Mouse (Mus musculus) lung, embryonic 15.5 days (tissue): Measurements from ENCODE around the gene Osbpl3. TPM values are rescaled to one million over a fixed set of nuclear protein-coding genes. Genes with fewer than 3 reads are reported as not detected.

Experiments used
- ATAC-seq: fragments of 200-750 bp; cut with Nextera tagmentation; 2 replicates; pipeline ENCODE4 v1.8.0; 2017; ENCODE audit warnings: moderate number of reproducible peaks, borderline replicate concordance; ENCODE audit not compliant: low FRiP score, low TSS enrichment; ENCODE audit errors: extremely low read depth
- H3K27ac ChIP-seq: fragments of 300-500 bp; sonication (generic); 2 replicates; pipeline ENCODE4 v1.5.1; 2015; ENCODE audit warnings: moderate library complexity, mild to moderate bottlenecking, inconsistent platforms
- H3K27me3 ChIP-seq: fragments of 300-500 bp; sonication (generic); 2 replicates; pipeline ENCODE4 v1.6.1; 2015; ENCODE audit warnings: inconsistent platforms
- H3K36me3 ChIP-seq: fragments of 300-500 bp; sonication (generic); 2 replicates; pipeline ENCODE4 v1.6.1; 2015; ENCODE audit warnings: inconsistent platforms
- H3K4me1 ChIP-seq: fragments of 300-500 bp; sonication (generic); 2 replicates; pipeline ENCODE4 v1.6.1; 2015; ENCODE audit warnings: inconsistent platforms
- H3K4me2 ChIP-seq: fragments of 300-500 bp; sonication (generic); 2 replicates; pipeline ENCODE4 v1.6.1; 2015; ENCODE audit warnings: inconsistent platforms, mild to moderate bottlenecking, moderate library complexity
- H3K4me3 ChIP-seq: fragments of 300-500 bp; sonication (generic); 2 replicates; pipeline ENCODE4 v1.5.1; 2015; ENCODE audit warnings: mild to moderate bottlenecking, inconsistent platforms
- H3K9ac ChIP-seq: fragments of 300-500 bp; sonication (generic); 2 replicates; pipeline ENCODE4 v1.6.1; 2015; ENCODE audit warnings: inconsistent platforms
- H3K9me3 ChIP-seq: fragments of 300-500 bp; sonication (generic); 2 replicates; pipeline ENCODE4 v1.6.1; 2016; ENCODE audit warnings: inconsistent platforms
- WGBS: fragments of 180-500 bp; shearing (Covaris S2); methylation state at CpG from one replicate; pipeline ENCODE4 v1.1.7; 2015; 5-methylcytosine and 5-hydroxymethylcytosine counted together
- polyA plus RNA-seq: library from polyadenylated mRNA; unstranded; fragments of >200 nt; fragmentation: Nextera tagmentation; extraction: Ambion mirVana; gene quantifications from 2 replicates; pipeline ENCODE4 v1.2.1, GENCODE M21; 2015

Gene Osbpl3
- polyA plus RNA-seq, 1 experiment from 2014 or later, result 5.0 TPM

DNA sequence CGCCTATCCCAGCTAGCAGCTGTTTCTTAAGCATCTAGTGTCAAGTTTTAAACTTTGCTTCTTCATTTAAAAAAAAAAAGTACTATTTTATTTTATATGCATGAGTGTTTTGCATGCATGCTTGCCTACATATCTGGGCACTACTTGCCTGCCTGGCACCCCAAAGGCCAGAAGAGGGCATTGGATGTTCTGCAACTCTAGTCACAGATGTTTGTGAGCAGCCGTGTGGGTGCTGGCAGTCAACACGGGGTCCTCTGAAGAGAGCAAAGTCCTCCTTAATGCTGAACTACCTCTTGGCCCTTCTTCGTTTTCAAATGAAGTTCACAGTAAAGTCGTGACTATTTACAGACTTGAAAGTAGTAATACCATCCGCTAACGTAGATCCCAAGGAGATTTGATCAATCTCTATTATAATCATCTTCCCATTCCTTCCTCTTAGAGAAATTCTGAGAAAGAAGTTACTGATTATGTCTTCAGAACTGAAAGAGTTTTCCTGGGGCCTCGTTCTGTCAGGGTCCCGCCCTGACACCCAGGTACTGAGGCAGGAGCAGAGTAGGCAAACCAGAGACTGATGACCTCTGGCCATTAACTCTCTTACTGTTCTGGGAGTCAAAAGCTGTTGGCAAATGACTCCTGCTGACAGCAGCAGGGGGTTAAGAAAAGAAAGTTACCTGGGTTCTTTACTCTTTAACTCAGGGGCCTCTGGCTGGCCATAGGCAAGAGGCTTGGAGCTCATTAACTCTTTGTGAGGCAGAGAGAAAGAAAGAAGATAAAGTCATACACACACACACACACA, 8.9 kb upstream of the Osbpl3 start:
- WGBS, result 71% methylated on average over 9 of the region's 9 CpGs
- Histone ChIP-seq H3K9me3 (no peaks in the 10 kb centered on the region), H3K4me2 (no peak overlapping the region), H3K27me3 (no peaks in the 10 kb centered on the region), H3K36me3 (no peaks in the 10 kb centered on the region), H3K9ac (no peak overlapping the region), H3K27ac (no peak overlapping the region), H3K4me1 (no peaks in the 10 kb centered on the region), H3K4me3 (no peak overlapping the region)
- ATAC-seq, result no peak

DNA sequence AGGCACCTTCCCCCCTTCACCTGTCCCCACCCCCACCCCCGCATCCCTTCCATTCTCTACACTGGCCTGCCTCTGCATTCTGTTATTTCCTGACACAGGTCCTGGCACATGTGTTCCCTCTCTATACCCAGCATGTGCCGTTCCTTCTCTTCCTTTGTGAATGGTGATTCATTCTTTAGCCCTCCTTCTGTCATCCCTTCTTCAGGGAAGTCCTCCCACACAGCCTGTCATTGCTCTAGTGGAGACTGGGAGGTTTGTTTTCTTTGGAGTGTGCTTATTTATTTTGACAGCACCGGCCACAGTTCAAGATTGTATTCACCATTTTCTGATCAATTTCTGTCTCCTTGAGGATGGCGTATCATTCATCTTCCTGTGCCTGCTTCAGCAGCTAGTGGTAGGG, 6.0 kb upstream of the Osbpl3 start:
- no peak for ATAC-seq
- Histone ChIP-seq H3K27ac (no peak overlapping the region), H3K36me3 (no peaks in the 10 kb centered on the region), H3K4me1 (no peaks in the 10 kb centered on the region), H3K9me3 (no peaks in the 10 kb centered on the region), H3K27me3 (no peaks in the 10 kb centered on the region), H3K9ac (no peak overlapping the region), H3K4me3 (no peak overlapping the region), H3K4me2 (no peak overlapping the region)
- WGBS, result 52% methylated on average over 4 of the region's 4 CpGs

GRCm38 (mm10) chr6:50461585-50461984, 5.6 kb upstream of the Osbpl3 start:
- ATAC-seq, result no peak
- no peak overlapping the region for H3K4me2 ChIP-seq

DNA sequence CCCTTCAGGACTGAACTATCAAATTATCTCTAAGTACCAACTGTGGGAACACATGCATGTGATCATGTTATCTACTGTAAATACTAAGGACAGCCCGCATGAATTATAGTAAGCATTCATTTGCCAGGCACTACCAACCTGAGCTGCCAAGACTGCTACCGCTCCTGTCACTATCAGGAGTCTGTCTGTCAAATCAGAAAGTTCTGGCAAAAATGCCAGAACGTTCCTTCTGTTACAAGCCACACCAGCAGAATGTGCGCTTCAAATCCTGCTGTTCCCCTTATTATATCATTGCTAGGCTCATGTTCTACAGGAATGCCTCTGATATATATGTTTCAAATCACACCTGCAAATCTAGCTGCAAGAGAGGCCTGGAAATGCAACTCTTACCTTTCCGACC, 4.6 kb upstream of the Osbpl3 start:
- H3K9me3 ChIP-seq, result no peaks in the 10 kb centered on the region
- ATAC-seq, result no peak
- H3K36me3 ChIP-seq, result no peaks in the 10 kb centered on the region
- peaks cover 4% of the 10 kb centered on the region for H3K4me1 ChIP-seq
- H3K9ac ChIP-seq, result no peak overlapping the region
- no peak overlapping the region for H3K4me2 ChIP-seq
- 81% methylated on average over 5 of the region's 5 CpGs for WGBS
- no peak overlapping the region for H3K4me3 ChIP-seq
- no peak overlapping the region for H3K27ac ChIP-seq
- H3K27me3 ChIP-seq, result no peaks in the 10 kb centered on the region

More at GRCm38 (mm10) chr6:50461585-50461984, 5.6 kb upstream of the Osbpl3 start:
- WGBS, result 70% methylated on average over 3 of the region's 3 CpGs
- no peak overlapping the region for H3K9ac ChIP-seq
- H3K9me3 ChIP-seq, result no peaks in the 10 kb centered on the region
- H3K4me3 ChIP-seq, result no peak overlapping the region
- no peaks in the 10 kb centered on the region for H3K27me3 ChIP-seq
- no peaks in the 10 kb centered on the region for H3K36me3 ChIP-seq
- H3K27ac ChIP-seq, result no peak overlapping the region
- H3K4me1 ChIP-seq, result peaks cover under 1% of the 10 kb centered on the region

DNA sequence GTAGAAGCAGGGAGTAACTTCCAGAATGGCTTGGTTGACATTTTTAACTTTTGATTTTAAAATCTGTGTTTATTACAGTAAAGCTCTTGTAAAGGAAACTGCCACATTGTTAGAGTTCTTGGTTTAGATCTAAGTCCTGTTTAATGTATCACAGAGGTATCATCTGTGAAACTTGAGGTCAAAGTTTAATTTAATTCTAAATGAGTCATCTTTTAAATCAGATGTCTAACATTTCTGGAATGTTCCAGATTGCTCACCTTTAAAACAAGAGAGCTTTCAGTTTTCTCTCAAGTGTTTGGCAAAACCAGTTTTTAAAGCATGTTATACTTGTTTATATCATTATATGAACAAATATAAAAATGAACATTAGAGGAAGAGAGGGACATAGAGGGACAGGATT, 4.2 kb upstream of the Osbpl3 start:
- Histone ChIP-seq H3K27ac (no peak overlapping the region), H3K9ac (no peak overlapping the region), H3K4me1 (peaks cover 4% of the 10 kb centered on the region), H3K36me3 (no peaks in the 10 kb centered on the region), H3K4me2 (no peak overlapping the region), H3K27me3 (no peaks in the 10 kb centered on the region), H3K9me3 (no peaks in the 10 kb centered on the region), H3K4me3 (no peak overlapping the region)
- no peak for ATAC-seq

DNA sequence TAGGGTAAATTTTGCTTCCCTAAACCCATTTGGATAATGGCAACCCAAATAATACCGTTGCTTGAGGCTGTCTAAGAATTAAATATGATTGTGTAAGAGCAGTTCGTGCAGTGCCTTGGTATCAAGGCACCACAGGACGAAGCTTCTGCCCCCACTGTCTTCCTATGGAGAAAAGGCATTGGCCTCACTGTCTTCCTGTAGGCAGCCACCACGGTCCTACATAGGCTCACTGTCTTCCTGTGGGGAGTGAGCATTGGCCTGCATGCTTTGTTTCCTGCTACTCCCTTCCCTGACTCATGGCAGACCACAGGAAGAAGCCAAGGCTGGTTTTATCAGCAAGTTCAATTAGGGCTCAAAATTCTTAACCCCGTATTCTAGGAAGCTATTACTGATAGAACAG, 3.3 kb upstream of the Osbpl3 start:
- H3K9ac ChIP-seq, result no peak overlapping the region
- H3K36me3 ChIP-seq, result no peaks in the 10 kb centered on the region
- peaks cover 10% of the 10 kb centered on the region for H3K4me1 ChIP-seq
- no peak overlapping the region for H3K4me3 ChIP-seq
- H3K27me3 ChIP-seq, result peaks cover 7% of the 10 kb centered on the region; the same call in 1 of the 2 replicates
- H3K9me3 ChIP-seq, result no peaks in the 10 kb centered on the region
- H3K27ac ChIP-seq, result no peak overlapping the region
- ATAC-seq, result no peak
- WGBS, result 57% methylated on average over 5 of the region's 5 CpGs
- no peak overlapping the region for H3K4me2 ChIP-seq

DNA sequence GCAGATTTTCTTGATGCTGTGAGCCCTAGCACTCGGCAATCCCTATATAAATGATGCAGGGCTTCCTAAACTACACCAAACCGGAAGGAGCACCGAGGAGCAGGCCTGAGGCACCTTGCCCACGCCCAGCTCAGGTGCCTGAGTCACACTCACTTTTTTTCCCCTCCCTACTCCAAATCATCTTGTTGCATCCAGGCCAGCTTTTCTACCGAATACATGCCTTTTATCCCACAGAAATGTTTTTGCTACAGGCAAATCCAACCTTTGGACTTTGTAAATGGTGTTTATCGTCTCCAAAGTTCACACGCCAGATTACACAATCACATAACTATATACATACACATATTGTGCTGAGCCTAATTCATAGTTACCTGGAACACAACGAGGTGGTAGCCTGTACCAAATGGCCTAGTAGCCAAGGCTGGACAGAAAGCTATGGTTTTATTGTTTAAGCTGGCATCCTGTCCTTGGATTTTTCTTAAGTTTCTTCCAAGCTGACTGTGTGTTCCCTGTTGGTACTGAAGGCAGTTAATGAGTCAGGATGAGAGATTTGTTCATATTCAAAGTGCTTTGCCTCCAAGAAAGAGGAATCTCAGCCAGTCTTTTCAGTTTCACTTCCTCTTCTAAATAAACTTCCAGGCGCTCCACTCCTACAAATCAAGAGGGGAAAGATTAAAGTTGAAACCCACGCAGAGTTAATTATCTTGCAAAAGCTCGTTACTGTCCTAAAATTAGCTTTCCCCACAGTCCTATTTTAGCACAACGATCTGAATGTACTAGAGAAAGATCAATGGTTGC, 1.7 kb upstream of the Osbpl3 start:
- ATAC-seq, result no peak
- H3K4me2 ChIP-seq, result no peak overlapping the region
- 81% methylated on average over 12 of the region's 12 CpGs for WGBS

GRCm38 (mm10) chr6:50456706-50457105, 705 bp upstream of the Osbpl3 start:
- Histone ChIP-seq H3K9ac (no peak overlapping the region), H3K9me3 (no peaks in the 10 kb centered on the region), H3K4me1 (peaks cover 10% of the 10 kb centered on the region), H3K36me3 (no peaks in the 10 kb centered on the region), H3K27ac (no peak overlapping the region), H3K4me3 (no peak overlapping the region), H3K27me3 (peaks cover 8% of the 10 kb centered on the region; the same call in 1 of the 2 replicates), H3K4me2 (peak overlapping the region; percentile 95)
- ATAC-seq, result no peak
- WGBS, result 54% methylated on average over 14 of the region's 14 CpGs

More for the DNA sequence above, 1.7 kb upstream of the Osbpl3 start:
- H3K9ac ChIP-seq, result no peak overlapping the region
- no peaks in the 10 kb centered on the region for H3K36me3 ChIP-seq
- peaks cover 8% of the 10 kb centered on the region; the same call in 1 of the 2 replicates for H3K27me3 ChIP-seq
- no peak overlapping the region for H3K27ac ChIP-seq
- H3K4me3 ChIP-seq, result no peak overlapping the region
- H3K9me3 ChIP-seq, result no peaks in the 10 kb centered on the region
- peaks cover 10% of the 10 kb centered on the region for H3K4me1 ChIP-seq

- under 1% methylated on average over 39 of the region's 39 CpGs for WGBS
Observed at GRCm38 (mm10) chr6:50455102-50455828, 736 bp downstream of the Osbpl3 start.

GRCm38 (mm10) chr6:50453651-50454050, 2.4 kb downstream of the Osbpl3 start:
- no peaks in the 10 kb centered on the region for H3K9me3 ChIP-seq
- no peak for ATAC-seq
- WGBS, result 47% methylated on average over 6 of the region's 6 CpGs

More at GRCm38 (mm10) chr6:50455102-50455828, 736 bp downstream of the Osbpl3 start:
- Histone ChIP-seq H3K9ac (peak overlapping the region; percentile 52), H3K4me1 (peaks cover 10% of the 10 kb centered on the region), H3K4me3 (peak overlapping the region; percentile 64), H3K27ac (peak overlapping the region; percentile 80; the same call in 1 of the 2 replicates), H3K27me3 (peaks cover 8% of the 10 kb centered on the region; the same call in 1 of the 2 replicates), H3K36me3 (no peaks in the 10 kb centered on the region), H3K9me3 (no peaks in the 10 kb centered on the region), H3K4me2 (peak overlapping the region; percentile 95)
- peak; percentile 64 for ATAC-seq

GRCm38 (mm10) chr6:50452220-50452619, 3.8 kb downstream of the Osbpl3 start:
- ATAC-seq, result no peak
- Histone ChIP-seq H3K4me1 (peaks cover 10% of the 10 kb centered on the region), H3K9ac (no peak overlapping the region), H3K4me2 (no peak overlapping the region), H3K27ac (no peak overlapping the region), H3K9me3 (no peaks in the 10 kb centered on the region), H3K36me3 (no peaks in the 10 kb centered on the region), H3K4me3 (no peak overlapping the region), H3K27me3 (peaks cover 8% of the 10 kb centered on the region; the same call in 1 of the 2 replicates)
- WGBS, result 84% methylated on average over 10 of the region's 10 CpGs

More at GRCm38 (mm10) chr6:50453651-50454050, 2.4 kb downstream of the Osbpl3 start:
- H3K9ac ChIP-seq, result no peak overlapping the region
- no peak overlapping the region for H3K4me3 ChIP-seq
- no peak overlapping the region for H3K27ac ChIP-seq
- no peak overlapping the region for H3K4me2 ChIP-seq
- H3K27me3 ChIP-seq, result peaks cover 8% of the 10 kb centered on the region; the same call in 1 of the 2 replicates
- H3K4me1 ChIP-seq, result peaks cover 10% of the 10 kb centered on the region
- no peaks in the 10 kb centered on the region for H3K36me3 ChIP-seq
